ENCODE assay signal across 12 mouse cellular contexts in genomic region chr3:84547177-84547576, GRCm38 (mm10). TPM values are rescaled to one million over a fixed set of nuclear protein-coding genes. Genes with fewer than 3 reads are reported as not detected.
DNase-seq lines count a peak whose midpoint lies in the region; ATAC-seq and TF ChIP-seq lines count a peak whose summit lies in the region.
"Had no signal": no experiment of that assay in that cellular context is flagged by ENCODE, and none has a peak within 500 bp of the region (broad histone marks: within the 10 kb centered on the region; RNA-seq: fewer than 3 reads in every experiment).

No protein-coding gene starts in this region.

- no peak overlapping the region for H3K4me3 ChIP-seq in gastrocnemius, adult 2 months
- H3K4me3 ChIP-seq: limb, embryonic 13.5 days had no signal

- peak; percentile 11 for DNase-seq in heart, adult 8-10 months (ENCODE audit: low spot score)
- DNase-seq in heart, postnatal 36 days: no peak
- DNase-seq in 416B (ENCODE audit: low read depth): peak; percentile 78
- peak; percentile 31 for DNase-seq in naive thymus-derived CD4-positive, alpha-beta T cell, adult 2 months (ENCODE audit: low read depth)
- no peak for DNase-seq in urinary bladder, postnatal 4 days (ENCODE audit: low spot score in 2 of 2)
- DNase-seq in gastrocnemius, adult 2 months: no peak
- no peak for DNase-seq in cerebellum, adult 9-11 months

- peak; percentile 68 for ATAC-seq in common myeloid progenitor, adult 5-6 weeks (replicated peaks; ENCODE audit: low read depth, poor library complexity, severe bottlenecking)
- ATAC-seq: forebrain, embryonic 14.5 days; hindbrain, embryonic 16.5 days had no signal

- no peak overlapping the region; the same call in 1 of the 2 replicates for H3K27ac ChIP-seq in gastrocnemius, adult 2 months
- H3K27ac ChIP-seq: limb, embryonic 13.5 days had no signal

- TF ChIP-seq CTCF in gastrocnemius, adult 2 months (IDR thresholded peaks at IDR 0.05): no peak

- intact Hi-C loops in heart, postnatal 36 days (cut with DNase I): no loop called here
- intact Hi-C loops in gastrocnemius, adult 2 months (cut with DNase I): loop anchor here (10.0 kb wide), 1 partner anchor 372 kb away; the partner anchor contains the start of gene Gm6525

RNA-seq across cellular contexts. Expression of gene Arfip1, which starts 35.2 kb away (rescaled TPM):
- total RNA-seq in heart, adult 8-10 months (2022): 10 to 100 TPM; 10.5 to 16.7 (median 14.3) TPM
- total RNA-seq in heart, postnatal 36 days (2021): 10 to 100 TPM; 13.8 to 19.5 TPM
- total RNA-seq in common myeloid progenitor, adult 5-6 weeks (2017): 32.2 and 43.4 TPM in 2 replicates
- 10 to 100 TPM in 1 of 2 experiments, 1 to 10 TPM in 1; 9.2 to 11.2 TPM for total RNA-seq in gastrocnemius, adult 2 months (2021)

RNA-seq across cellular contexts. Expression of gene Tigd4, which starts 46.2 kb away (rescaled TPM):
- total RNA-seq in heart, adult 8-10 months (2022): under 1 TPM in 2 of 4 experiments, not detected in 2; 0.09 to 0.11 TPM
- total RNA-seq in heart, postnatal 36 days (2021): under 1 TPM in 1 of 2 experiments, not detected in 1; 0.08 TPM
- not detected in 2 replicates for total RNA-seq in common myeloid progenitor, adult 5-6 weeks (2017)
- total RNA-seq in gastrocnemius, adult 2 months (2021): 10 to 100 TPM in 1 of 2 experiments, 1 to 10 TPM in 1; 6.0 to 18.3 TPM
- total RNA-seq: heart, adult 18-20 months had no signal

Comparison
In these comparisons a context has a peak if more than half of its experiments do, and no peak if none do; other contexts are left out.
1. DNase-seq: peak in heart, adult 8-10 months (single experiment), 416B (single experiment) and naive thymus-derived CD4-positive, alpha-beta T cell, adult 2 months (single experiment); none in heart, postnatal 36 days (0 of 2), urinary bladder, postnatal 4 days (0 of 2), gastrocnemius, adult 2 months (single experiment) and cerebellum, adult 9-11 months (single experiment).